Mouse (Mus musculus): Measurements from ENCODE around the gene Lsm7. TPM values are rescaled to one million over a fixed set of nuclear protein-coding genes. Genes with fewer than 3 reads are reported as not detected.
"Not testable (repeated sequence)": the region's sequence is repeated elsewhere in the genome, so short reads cannot be mapped to it uniquely, and the experiment has no call there.

Gene Lsm7
- polyA plus RNA-seq, 2 experiments = 371 to 417 TPM

GRCm38 (mm10) chr10:80817164-80817563 is 37.8 kb downstream of the Lsm7 start:
- 66% methylated on average over 2 of the region's 2 CpGs for WGBS
- no peak for ATAC-seq (ENCODE audit: low FRiP score, low read depth)
- no peaks in the 10 kb centered on the region for H3K9me3 ChIP-seq (ENCODE audit: control insufficient read depth, low read length)

GRCm38 (mm10) chr10:80816303-80816702 is 38.7 kb downstream of the Lsm7 start:
- not testable (repeated sequence) for H3K9ac ChIP-seq (ENCODE audit: low read depth, low read length, severe bottlenecking); H3K36me3 ChIP-seq (ENCODE audit: control insufficient read depth, insufficient read depth, low read length); H3K9me3 ChIP-seq (ENCODE audit: control insufficient read depth, low read length); DNase-seq (ENCODE audit: low spot score); H3K27ac ChIP-seq (replicated peaks; ENCODE audit: low read depth, low read length); H3K4me1 ChIP-seq (ENCODE audit: control insufficient read depth, insufficient read depth, low read length); ATAC-seq (ENCODE audit: low FRiP score, low read depth); H3K27me3 ChIP-seq (ENCODE audit: control insufficient read depth, insufficient read depth, low read length); H3K4me2 ChIP-seq (replicated peaks; ENCODE audit: low read depth, low read length, severe bottlenecking); H3K4me3 ChIP-seq (replicated peaks; ENCODE audit: low read length)
- 79% methylated on average over 3 of the region's 3 CpGs for WGBS

More at GRCm38 (mm10) chr10:80817164-80817563, 37.8 kb downstream of the Lsm7 start:
- Histone ChIP-seq H3K27me3 (ENCODE audit: control insufficient read depth, insufficient read depth, low read length) (no peaks in the 10 kb centered on the region), H3K4me1 (ENCODE audit: control insufficient read depth, insufficient read depth, low read length) (no peaks in the 10 kb centered on the region), H3K4me2 (replicated peaks; ENCODE audit: low read depth, low read length, severe bottlenecking) (no peak overlapping the region), H3K9ac (ENCODE audit: low read depth, low read length, severe bottlenecking) (no peak overlapping the region), H3K27ac (replicated peaks; ENCODE audit: low read depth, low read length) (no peak overlapping the region), H3K4me3 (replicated peaks; ENCODE audit: low read length) (no peak overlapping the region), H3K36me3 (ENCODE audit: control insufficient read depth, insufficient read depth, low read length) (no peaks in the 10 kb centered on the region)
- no peak for TF ChIP-seq POLR2A (IDR thresholded peaks at IDR 0.05; ENCODE audit: borderline replicate concordance, extremely low read depth, insufficient read depth, insufficient read length)
- DNase-seq (ENCODE audit: low spot score) = no peak

- TF ChIP-seq POLR2A (IDR thresholded peaks at IDR 0.05; ENCODE audit: borderline replicate concordance, extremely low read depth, insufficient read depth, insufficient read length) = no peak
- DNase-seq (ENCODE audit: low spot score) (no peak), ATAC-seq (ENCODE audit: low FRiP score, low read depth) (no peak)
- 71% methylated on average over 7 of the region's 7 CpGs for WGBS
- Histone ChIP-seq H3K27me3 (ENCODE audit: control insufficient read depth, insufficient read depth, low read length) (peaks cover 9% of the 10 kb centered on the region; the same call in 1 of the 2 replicates), H3K4me3 (replicated peaks; ENCODE audit: low read length) (no peak overlapping the region), H3K9ac (ENCODE audit: low read depth, low read length, severe bottlenecking) (no peak overlapping the region), H3K36me3 (ENCODE audit: control insufficient read depth, insufficient read depth, low read length) (no peaks in the 10 kb centered on the region), H3K27ac (replicated peaks; ENCODE audit: low read depth, low read length) (no peak overlapping the region), H3K9me3 (ENCODE audit: control insufficient read depth, low read length) (no peaks in the 10 kb centered on the region), H3K4me1 (ENCODE audit: control insufficient read depth, insufficient read depth, low read length) (peaks cover 6% of the 10 kb centered on the region), H3K4me2 (replicated peaks; ENCODE audit: low read depth, low read length, severe bottlenecking) (no peak overlapping the region)
Measured at GRCm38 (mm10) chr10:80814800-80815199, 40.2 kb downstream of the Lsm7 start.

GRCm38 (mm10) chr10:80813366-80813765 is 41.6 kb downstream of the Lsm7 start, which contains the start of gene Jsrp1:
Gene Jsrp1, minus strand, starts transcription at chr10:80813498.
- H3K27ac ChIP-seq (replicated peaks; ENCODE audit: low read depth, low read length) = no peak within 1 kb of the TSS
- DNase-seq (ENCODE audit: low spot score) = no peak

GRCm38 (mm10) chr10:80812391-80813041 is 42.5 kb downstream of the Lsm7 start:
- no peak for TF ChIP-seq POLR2A (IDR thresholded peaks at IDR 0.05; ENCODE audit: borderline replicate concordance, extremely low read depth, insufficient read depth, insufficient read length)
- H3K27ac ChIP-seq (replicated peaks; ENCODE audit: low read depth, low read length) = no peak overlapping the region
- H3K4me3 ChIP-seq (replicated peaks; ENCODE audit: low read length) = no peak overlapping the region
- H3K4me1 ChIP-seq (ENCODE audit: control insufficient read depth, insufficient read depth, low read length) = peaks cover 22% of the 10 kb centered on the region
- ATAC-seq (ENCODE audit: low FRiP score, low read depth) = no peak
- H3K4me2 ChIP-seq (replicated peaks; ENCODE audit: low read depth, low read length, severe bottlenecking) = no peak overlapping the region
- no peaks in the 10 kb centered on the region for H3K36me3 ChIP-seq (ENCODE audit: control insufficient read depth, insufficient read depth, low read length)
- DNase-seq (ENCODE audit: low spot score) = no peak
- H3K27me3 ChIP-seq (ENCODE audit: control insufficient read depth, insufficient read depth, low read length) = peaks cover 29% of the 10 kb centered on the region
- H3K9me3 ChIP-seq (ENCODE audit: control insufficient read depth, low read length) = no peaks in the 10 kb centered on the region
- H3K9ac ChIP-seq (ENCODE audit: low read depth, low read length, severe bottlenecking) = no peak overlapping the region
- WGBS = 42% methylated on average over 5 of the region's 5 CpGs

More at GRCm38 (mm10) chr10:80813366-80813765, 41.6 kb downstream of the Lsm7 start, which contains the start of gene Jsrp1:
- ATAC-seq (ENCODE audit: low FRiP score, low read depth) = peak; percentile 32; the same call in 1 of the 2 replicates
- TF ChIP-seq POLR2A (IDR thresholded peaks at IDR 0.05; ENCODE audit: borderline replicate concordance, extremely low read depth, insufficient read depth, insufficient read length) = no peak
- H3K4me2 ChIP-seq (replicated peaks; ENCODE audit: low read depth, low read length, severe bottlenecking) = no peak within 1 kb of the TSS
- WGBS = 61% methylated on average over 4 of the region's 4 CpGs
- H3K9me3 ChIP-seq (ENCODE audit: control insufficient read depth, low read length) = no peaks in the 10 kb centered on the region
- H3K4me1 ChIP-seq (ENCODE audit: control insufficient read depth, insufficient read depth, low read length) = peaks cover 15% of the 10 kb centered on the region
- H3K9ac ChIP-seq (ENCODE audit: low read depth, low read length, severe bottlenecking) = no peak within 1 kb of the TSS
- H3K27me3 ChIP-seq (ENCODE audit: control insufficient read depth, insufficient read depth, low read length) = peaks cover 22% of the 10 kb centered on the region
- no peak within 1 kb of the TSS for H3K4me3 ChIP-seq (replicated peaks; ENCODE audit: low read length)
- no peaks in the 10 kb centered on the region for H3K36me3 ChIP-seq (ENCODE audit: control insufficient read depth, insufficient read depth, low read length)

All from limb, embryonic 14.5 days (tissue).